Mouse (Mus musculus): ENCODE results near the gene Cyp2j5.
"Not testable (repeated sequence)": the region's sequence is repeated elsewhere in the genome, so short reads cannot be mapped to it uniquely, and the experiment has no call there.

Cyp2j5 gene

DNA sequence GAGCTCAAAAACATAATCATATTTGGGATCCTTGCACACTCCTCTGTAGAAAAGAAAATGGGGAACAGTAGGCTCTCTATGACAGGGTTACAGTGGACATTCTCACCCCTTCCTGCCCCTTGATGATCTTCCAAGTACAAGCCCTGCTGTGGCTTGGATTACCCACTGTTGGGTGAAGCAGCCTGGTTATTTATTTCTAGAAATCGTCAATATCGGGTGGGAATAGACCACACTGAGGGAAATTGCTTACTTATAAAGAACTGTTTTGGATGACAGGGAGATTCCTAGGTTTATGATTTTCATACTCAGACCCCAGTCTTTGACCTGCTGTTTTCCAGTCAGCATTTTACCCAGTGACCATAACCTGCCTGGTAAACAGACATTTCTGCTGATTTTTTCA lies at the start of gene Cyp2j5:
Cyp2j5 (minus strand) TSS at position 164 of the 400 bp plus-strand sequence.
- no peak for DNase-seq (ENCODE audit: low spot score)

DNA sequence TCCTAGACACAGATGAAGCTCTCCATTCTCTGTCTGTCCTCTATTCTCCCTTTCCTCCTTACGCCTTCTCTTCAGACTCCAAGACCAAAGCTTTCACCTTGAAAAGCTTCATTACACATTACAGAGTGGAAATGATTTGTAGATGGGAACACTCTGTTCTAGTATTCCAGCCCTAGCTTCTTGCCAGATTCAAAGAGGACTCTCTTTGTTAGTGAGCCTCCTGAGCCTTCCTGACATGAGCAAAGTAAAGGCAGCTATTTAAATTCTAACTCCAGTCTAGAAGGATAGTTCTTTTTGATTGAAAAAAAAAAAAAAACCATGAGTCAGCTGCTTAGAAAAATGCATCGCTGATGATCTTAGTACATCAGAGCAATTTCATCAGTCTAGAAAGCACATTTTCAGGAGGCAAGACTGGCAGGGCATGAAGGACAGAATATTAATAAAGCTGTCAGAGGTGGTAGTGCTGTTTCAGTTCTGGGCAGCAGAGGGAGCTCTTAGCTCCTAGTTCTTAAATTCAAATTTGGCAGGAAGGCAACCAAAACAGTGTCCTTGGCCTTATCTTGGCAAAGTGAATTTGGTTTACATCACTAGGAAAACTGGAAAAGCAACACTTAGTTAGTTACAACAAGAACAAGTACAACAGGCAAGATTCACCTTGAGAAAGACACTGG lies 41.5 kb upstream of the Cyp2j5 start:
- peak; percentile 1 for DNase-seq (ENCODE audit: low spot score)

DNA sequence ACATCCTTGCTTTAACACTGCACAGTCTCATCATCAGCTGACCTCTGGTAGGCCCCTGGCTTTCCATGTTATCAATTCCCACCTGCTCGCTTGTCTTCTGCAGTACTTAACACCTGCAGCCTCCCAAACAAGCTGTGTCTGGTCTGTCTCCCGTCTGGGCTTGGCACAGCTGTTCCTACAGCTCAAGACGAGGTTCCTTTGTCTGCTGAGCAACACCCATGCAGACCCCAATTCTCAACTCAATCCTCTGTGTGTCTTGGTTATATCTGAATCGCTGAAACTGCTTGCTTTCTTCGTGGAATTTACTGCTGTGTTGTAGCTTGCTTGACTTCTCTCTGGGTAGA lies 34.2 kb upstream of the Cyp2j5 start:
- no peak for DNase-seq (ENCODE audit: low spot score)

DNA sequence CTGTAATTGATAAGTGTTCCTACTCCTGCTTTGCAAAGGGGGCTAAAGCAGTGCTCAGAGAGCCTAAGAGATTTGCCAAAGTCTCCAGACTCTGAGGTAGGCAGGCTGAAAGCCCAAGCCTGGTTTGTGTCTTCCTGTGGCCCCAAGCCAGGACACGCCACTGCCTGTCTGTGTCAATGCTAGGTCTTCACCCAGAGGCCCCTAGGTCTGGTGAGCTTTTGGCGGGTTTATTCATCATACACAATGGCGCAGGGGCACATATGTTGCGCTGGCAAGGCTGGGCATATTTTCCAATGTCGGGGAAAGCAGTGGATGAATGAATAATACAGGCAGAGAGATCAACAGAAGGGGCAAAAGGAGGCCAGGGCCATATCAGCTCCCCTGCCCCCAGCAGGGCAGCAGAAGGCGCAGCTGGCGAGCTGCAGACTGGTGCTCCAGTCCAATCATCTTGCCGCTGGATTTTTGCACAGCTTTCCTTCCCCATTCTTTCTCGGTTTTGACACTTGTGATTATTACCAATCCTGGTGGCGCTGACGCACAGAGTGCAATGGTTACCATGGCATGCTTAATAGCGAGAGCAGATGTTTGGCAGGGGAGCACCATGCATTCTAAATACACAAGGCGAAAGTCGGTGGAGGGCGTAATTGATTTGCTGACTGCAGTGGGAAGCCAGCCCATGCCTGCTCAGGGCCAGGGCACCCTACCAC lies 33.7 kb upstream of the Cyp2j5 start:
- no peak for DNase-seq (ENCODE audit: low spot score)

DNA sequence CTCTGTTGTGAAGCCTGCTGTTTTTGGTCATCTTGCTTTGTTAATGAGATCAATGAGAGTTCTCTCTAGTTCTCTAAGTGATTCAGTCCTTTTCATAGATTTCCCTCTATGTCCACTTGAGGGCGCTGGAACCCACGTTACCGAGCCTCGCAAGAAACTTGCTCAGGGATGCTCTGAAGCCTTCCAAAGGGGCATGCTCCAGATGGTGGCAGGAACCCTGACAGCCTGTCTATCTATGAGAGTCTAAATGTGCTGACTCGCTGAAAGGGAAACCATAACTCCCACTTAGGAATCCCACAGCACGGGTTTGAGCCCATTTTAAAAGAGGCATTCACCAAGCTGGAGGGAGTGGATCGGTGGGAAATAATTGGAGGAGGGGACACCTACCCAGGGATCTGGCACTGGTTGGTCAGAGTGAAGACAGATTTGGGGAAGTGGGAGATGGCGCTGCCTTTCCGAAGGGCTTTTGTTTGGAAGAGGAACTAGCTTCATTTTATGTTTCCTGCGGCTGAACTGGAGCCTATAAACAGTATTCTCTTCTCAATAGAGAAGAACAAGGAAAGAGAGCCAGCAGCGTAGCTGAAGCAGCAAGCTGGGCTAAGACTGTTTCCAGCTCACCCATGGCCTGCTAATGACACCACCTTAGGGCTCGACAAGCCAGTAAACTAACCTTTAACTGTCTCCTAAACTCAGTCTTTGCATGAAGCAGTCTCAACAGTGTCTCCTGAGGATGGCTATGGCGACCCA lies 32.8 kb upstream of the Cyp2j5 start:
- DNase-seq (ENCODE audit: low spot score), result no peak

DNA sequence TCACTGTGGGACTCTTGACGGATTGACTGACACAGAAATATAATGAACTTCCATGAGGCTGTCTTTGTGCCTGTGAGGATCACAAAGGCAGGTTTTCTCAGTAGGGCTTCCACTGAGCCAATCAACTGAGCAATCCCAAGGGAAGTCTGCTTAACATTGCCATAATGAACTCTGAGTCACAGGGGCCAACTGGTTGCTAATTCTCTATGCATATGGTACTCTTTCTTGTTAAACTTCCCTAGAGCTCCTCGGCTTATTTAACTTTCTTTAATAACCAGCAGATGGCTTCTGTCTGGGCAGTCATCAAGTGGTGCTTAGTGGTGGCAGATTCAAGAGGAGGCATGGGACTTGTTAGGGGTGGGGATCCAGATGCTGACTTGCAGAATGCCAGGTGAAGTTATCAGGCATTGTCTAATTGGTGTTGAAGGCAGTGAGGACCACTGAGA lies 23.4 kb upstream of the Cyp2j5 start:
- DNase-seq (ENCODE audit: low spot score), result no peak

DNA sequence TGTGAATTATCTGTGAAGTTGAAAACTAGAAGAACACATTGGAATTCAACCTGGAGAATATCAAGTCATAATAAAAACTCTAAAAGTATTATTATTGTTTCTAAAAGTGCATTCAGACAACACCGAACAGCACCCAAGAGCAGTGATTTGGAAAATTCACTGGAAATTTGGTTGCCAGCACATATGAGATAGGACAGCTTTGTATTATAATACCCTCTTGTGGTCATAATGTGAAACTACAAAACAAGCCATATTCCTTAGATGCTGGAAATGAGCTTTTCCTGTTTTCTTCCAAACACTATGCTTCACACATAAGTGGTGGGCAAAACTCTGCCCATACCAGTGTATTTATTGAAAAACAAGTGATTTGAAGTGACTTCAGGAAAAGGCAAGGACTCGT lies 19.5 kb upstream of the Cyp2j5 start:
- no peak for DNase-seq (ENCODE audit: low spot score)

DNA sequence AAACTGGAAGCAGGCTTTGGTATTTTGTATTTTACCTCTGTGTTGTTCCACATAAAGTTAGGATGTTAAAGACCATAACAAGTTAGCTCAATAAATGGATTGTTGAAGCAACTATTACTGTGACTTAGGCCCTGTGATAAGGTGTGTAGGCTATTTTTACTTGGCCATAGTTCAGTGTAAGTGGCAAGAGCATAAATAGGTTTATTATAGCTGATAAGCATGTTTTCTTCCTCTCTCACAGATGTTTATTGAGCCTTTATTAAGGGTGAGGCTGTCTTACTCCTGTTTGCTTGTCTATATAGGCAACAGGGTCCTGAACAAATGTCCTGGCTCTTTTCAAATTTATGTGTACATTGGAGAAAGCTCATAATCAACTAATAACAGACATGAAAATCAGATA lies 17.0 kb upstream of the Cyp2j5 start:
- DNase-seq (ENCODE audit: low spot score), result no peak

DNA sequence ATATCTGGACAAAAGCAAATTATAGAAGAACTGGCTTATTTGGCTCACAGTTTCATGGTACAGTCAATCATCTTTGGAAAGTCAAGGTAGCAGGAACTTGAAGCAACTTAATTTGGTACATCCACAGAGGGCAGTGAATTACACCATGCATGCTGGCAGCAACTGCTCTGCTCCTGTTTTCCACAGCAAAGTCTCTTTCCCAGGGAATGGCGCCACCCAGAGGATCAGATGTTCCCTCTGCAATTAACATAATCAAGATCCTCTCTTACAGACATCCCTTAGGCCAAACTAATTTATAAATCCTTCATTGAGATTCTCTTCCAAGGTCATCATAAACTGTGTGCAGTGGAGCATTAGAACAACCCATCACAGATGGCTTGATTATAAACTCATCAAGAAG lies 16.3 kb upstream of the Cyp2j5 start:
- no peak for DNase-seq (ENCODE audit: low spot score)

DNA sequence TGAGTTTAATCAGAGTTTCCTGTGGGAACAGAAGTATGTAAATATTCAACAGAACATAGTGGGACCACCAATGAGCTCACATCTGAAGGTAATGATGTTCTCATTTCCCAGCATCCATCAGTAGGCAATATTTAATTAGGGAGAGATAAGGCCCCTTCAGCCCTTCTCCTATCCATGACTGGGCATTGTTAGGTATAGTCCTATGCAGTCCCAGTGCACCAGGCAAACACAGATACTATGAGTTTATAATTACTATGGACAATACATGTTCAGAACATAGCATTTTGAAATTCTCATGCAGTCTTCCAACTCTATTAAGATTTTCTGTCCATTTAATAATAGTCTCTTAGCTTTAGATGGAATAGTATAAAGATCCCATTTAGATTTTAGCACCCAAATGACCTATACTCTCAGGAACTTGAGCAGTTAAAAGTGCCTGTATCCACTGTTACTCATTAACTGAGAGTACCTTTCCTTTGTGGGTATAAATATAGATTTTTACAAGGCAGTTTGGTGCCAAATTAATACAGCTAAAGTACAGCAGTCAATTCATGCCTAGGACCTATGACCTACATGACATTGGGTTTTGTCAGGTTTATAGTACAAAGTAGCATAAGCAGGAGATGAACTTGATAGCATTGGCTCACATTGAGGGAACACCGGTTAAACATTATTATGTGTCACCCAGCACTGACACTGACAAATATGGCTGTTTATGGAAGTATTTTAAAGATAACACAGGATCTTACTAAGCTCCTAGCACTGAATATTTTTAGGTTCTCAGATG lies 907 bp upstream of the Cyp2j5 start:
- DNase-seq (ENCODE audit: low spot score), result no peak

DNA sequence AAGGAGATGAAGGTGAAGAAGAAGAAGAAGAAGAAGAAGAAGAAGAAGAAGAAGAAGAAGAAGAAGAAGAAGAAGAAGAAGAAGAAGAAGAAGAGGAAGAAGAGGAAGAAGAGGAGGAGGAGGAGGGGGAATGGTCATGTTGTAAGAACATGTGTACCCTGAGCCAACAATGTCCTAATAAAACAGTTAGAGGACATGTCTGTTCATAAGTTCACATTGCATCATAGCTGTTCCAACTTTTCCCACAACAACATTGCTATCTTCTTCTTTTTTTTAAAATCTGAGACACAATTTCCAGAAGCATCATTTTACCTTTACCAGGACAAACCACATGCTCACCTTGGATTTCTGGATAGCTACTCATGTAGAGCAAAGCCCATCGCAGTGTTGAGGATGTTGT lies 28.5 kb downstream of the Cyp2j5 start:
- no peak for DNase-seq (ENCODE audit: low spot score)

DNA sequence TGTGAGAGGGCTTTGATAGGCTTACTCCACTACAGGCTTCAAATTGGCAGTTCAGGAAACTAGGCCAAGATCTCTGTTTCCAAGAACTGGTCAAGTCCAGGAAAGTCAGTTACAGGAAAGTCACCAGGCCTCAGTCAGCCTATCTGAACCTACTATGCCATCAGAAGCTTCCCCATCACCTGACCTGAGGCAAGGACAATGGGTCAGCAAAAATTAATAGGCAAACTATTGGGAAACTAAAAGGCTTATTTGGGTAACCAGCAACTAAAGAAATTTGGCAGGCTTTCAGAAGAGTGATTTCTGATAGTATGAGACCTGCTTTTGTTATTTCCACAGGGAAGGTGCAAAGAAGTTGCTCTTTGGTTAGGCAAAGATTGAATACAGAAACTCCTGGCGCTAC lies 41.5 kb downstream of the Cyp2j5 start:
- DNase-seq (ENCODE audit: low spot score), result no peak

DNA sequence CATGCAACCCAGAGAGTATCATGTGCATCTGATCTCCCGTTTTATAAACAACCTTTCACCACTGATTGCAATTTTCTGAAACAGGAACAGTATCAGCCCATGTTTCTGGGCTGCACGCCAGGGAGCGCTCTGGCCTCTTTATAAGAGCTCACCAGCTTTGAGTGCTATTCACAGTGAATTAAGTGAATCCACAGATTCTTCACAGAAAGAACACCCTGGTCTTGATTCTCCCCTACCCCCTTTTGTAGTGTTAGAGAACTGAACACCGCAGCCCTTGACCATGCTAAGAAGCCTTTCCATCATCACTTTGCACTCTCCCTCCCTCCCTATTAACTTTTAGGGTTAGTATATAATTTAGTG lies 72.2 kb downstream of the Cyp2j5 start:
- no peak for DNase-seq (ENCODE audit: low spot score)

DNA sequence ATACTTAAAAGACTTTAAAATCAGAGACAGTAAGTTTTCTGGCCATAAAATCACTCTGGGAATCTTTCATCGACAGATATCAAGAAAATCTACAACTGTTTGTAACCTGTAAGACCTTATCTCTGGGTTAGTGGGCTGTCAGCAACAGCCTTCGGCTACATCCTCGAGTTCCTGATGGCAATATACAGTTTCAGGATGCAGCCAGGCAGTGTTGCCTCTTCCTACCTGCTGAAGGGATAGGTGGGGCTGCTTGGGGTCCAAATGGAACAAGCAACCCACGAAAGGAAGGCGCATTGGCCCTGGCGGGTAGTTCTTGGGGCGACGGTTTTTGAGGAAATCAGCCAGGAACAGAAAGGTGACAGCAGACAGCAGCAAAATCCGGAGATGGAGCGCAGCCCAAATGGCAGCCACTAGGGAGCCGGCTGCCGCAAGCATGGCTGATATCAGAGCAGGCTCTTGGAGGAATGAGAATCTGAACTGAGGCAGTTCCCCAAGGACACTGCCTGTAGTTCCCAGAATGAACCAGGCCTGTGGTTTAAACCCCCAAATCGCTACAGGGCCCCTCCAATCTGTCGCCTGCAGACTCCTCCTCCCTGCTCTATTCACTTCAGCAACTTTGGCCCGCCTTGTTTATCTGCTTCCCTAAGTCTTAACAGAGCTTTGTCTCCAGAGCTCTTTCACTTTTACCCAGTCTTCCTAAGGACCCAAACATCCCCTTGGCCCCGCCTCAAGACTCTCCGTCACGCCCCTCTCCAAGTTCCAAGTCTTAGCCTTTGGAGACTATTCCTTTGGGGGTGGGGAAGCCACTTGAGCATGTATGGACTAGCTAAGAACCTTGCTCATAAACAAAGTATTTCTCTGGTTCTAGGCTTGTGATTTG lies 72.8 kb downstream of the Cyp2j5 start, which contains the start of gene Cyp2j9:
Cyp2j9 (minus strand) TSS at position 668 of the 880 bp plus-strand sequence.
- no peak for DNase-seq (ENCODE audit: low spot score)

DNA sequence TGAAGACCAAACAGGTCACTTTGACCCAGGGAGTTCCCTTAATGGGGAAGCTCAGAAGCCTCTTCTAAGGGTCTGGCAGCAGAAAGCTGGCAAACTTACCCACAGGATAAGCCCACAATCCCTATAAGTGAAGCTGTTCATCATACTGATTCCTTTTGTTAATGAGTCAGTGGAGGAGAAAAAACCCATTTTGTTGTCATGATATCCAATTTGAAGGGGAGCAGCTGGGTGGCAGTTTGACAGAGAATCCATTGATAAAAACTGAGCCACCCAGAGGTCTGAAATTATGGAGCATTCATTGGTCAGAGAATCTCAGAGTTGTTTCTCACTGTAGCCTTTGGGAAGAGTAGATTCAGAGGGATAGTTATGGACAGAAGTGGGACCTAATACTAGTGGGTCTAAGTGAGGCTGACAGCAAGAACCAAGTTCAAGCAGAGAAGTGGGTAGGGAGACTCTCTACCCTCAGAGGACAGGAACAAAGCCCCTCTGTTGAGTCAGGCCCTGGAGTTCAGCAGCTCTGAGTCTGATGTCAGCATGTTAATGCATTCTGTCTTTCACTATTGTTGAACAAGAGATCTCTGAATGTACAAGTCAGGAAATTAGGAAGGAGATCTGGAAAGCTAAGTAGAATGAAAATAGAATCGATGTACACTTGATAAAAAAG lies 82.4 kb downstream of the Cyp2j5 start:
- no peak for DNase-seq (ENCODE audit: low spot score)

DNA sequence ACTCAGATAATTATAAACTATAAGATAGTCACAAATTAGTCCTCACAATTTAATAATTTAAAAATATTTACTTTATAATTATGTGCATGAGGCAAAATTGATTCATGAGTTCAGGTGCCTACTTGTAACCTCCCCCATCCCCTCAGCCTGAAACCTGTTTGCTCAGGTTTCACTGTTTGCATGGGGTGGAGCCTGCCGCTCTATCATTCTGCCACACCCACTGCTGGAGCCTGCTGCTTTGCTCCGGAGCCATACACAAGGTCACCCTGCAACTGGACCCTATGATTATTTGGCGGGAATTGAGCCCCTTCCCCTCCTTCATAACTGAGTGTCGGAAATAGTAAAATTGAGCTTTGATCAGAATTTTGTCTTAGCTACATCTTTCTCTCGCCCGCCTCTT lies 83.6 kb downstream of the Cyp2j5 start:
- DNase-seq (ENCODE audit: low spot score), result not testable (repeated sequence)
